In genomic region chr17:5429090-5429771, GRCm38 (mm10) we compare ENCODE assay signal across 8 mouse cellular contexts. TPM values are rescaled to one million over a fixed set of nuclear protein-coding genes. Genes with fewer than 3 reads are reported as not detected.
DNase-seq lines count a peak whose midpoint lies in the region; ATAC-seq and TF ChIP-seq lines count a peak whose summit lies in the region.

No protein-coding gene starts in this region.

- peaks cover 23% of the 10 kb centered on the region for H3K36me3 ChIP-seq in C2C12 (ENCODE audit: control insufficient read depth, insufficient read depth)
- H3K36me3 ChIP-seq in heart, embryonic 10.5 days = peaks cover 31% of the 10 kb centered on the region
- peaks cover 53% of the 10 kb centered on the region for H3K36me3 ChIP-seq in kidney, embryonic 15.5 days
- H3K36me3 ChIP-seq in stomach, embryonic 14.5 days (ENCODE audit: control insufficient read depth, insufficient read depth, low read length) = peaks cover 21% of the 10 kb centered on the region

- 60% methylated on average over 10 of the region's 10 CpGs for WGBS in heart, embryonic 10.5 days
- WGBS in kidney, embryonic 15.5 days = 59% methylated on average over 10 of the region's 10 CpGs
- WGBS in stomach, embryonic 14.5 days = 59% methylated on average over 10 of the region's 10 CpGs

- no peak overlapping the region for H3K4me2 ChIP-seq in kidney, embryonic 15.5 days
- no peak overlapping the region for H3K4me2 ChIP-seq in stomach, embryonic 14.5 days (replicated peaks; ENCODE audit: low read depth, low read length)

- no peak overlapping the region for H3ac ChIP-seq in C2C12 (ENCODE audit: control insufficient read depth, insufficient read length, low read depth)

- no peak overlapping the region for H3K9ac ChIP-seq in kidney, embryonic 15.5 days
- no peak overlapping the region for H3K9ac ChIP-seq in stomach, embryonic 14.5 days (replicated peaks; ENCODE audit: low read depth, low read length)

- no peak overlapping the region for H3K27ac ChIP-seq in bone marrow macrophage, adult 2 months (ENCODE audit: insufficient read depth, low read depth, low read length)
- no peak overlapping the region for H3K27ac ChIP-seq in embryonic fibroblast, embryonic 13.5 days (ENCODE audit: insufficient read depth, low read length)
- no peak overlapping the region for H3K27ac ChIP-seq in heart, embryonic 10.5 days
- H3K27ac ChIP-seq in kidney, embryonic 15.5 days = no peak overlapping the region
- no peak overlapping the region for H3K27ac ChIP-seq in stomach, embryonic 14.5 days (ENCODE audit: low read length)

- TF ChIP-seq POLR2A in bone marrow macrophage, adult 2 months (IDR thresholded peaks at IDR 0.05; ENCODE audit: borderline replicate concordance, low read depth, low read length) = no peak
- no peak for TF ChIP-seq POLR2A in embryonic fibroblast, embryonic 13.5 days (IDR thresholded peaks at IDR 0.05; ENCODE audit: low read depth, low read length)

- no peaks in the 10 kb centered on the region for H3K27me3 ChIP-seq in C2C12 (ENCODE audit: control insufficient read depth, insufficient read depth, insufficient read length)
- no peaks in the 10 kb centered on the region for H3K27me3 ChIP-seq in heart, embryonic 10.5 days (ENCODE audit: insufficient read depth, poor library complexity, severe bottlenecking)
- H3K27me3 ChIP-seq in kidney, embryonic 15.5 days = no peaks in the 10 kb centered on the region
- H3K27me3 ChIP-seq in stomach, embryonic 14.5 days (ENCODE audit: control insufficient read depth, insufficient read depth, low read length) = no peaks in the 10 kb centered on the region

- peaks cover 4% of the 10 kb centered on the region; the same call in 1 of the 2 replicates for H3K4me1 ChIP-seq in bone marrow macrophage, adult 2 months (ENCODE audit: control insufficient read depth, insufficient read depth, low read length)
- no peaks in the 10 kb centered on the region for H3K4me1 ChIP-seq in embryonic fibroblast, embryonic 13.5 days (ENCODE audit: control insufficient read depth, insufficient read depth, low read length)
- H3K4me1 ChIP-seq in heart, embryonic 10.5 days = peaks cover 14% of the 10 kb centered on the region
- H3K4me1 ChIP-seq in kidney, embryonic 15.5 days = no peaks in the 10 kb centered on the region
- H3K4me1 ChIP-seq in stomach, embryonic 14.5 days (ENCODE audit: control insufficient read depth, insufficient read depth, low read length) = no peaks in the 10 kb centered on the region

- no peaks in the 10 kb centered on the region for H3K79me2 ChIP-seq in C2C12 (ENCODE audit: control insufficient read depth, insufficient read depth)

- H3K79me3 ChIP-seq in C2C12 (ENCODE audit: low read depth) = no peaks in the 10 kb centered on the region

- ATAC-seq in kidney, embryonic 15.5 days (replicated peaks; ENCODE audit: low FRiP score) = peak; percentile 73
- ATAC-seq in stomach, embryonic 14.5 days (ENCODE audit: insufficient number of reproducible peaks, insufficient read depth, low FRiP score, low read depth) = peak; percentile 53

- TF ChIP-seq CTCF in C2C12 (IDR thresholded peaks at IDR 0.05; ENCODE audit: control insufficient read depth, insufficient read depth, insufficient read length) = peak; percentile 88
- TF ChIP-seq CTCF in bone marrow macrophage, adult 2 months (IDR thresholded peaks at IDR 0.05; ENCODE audit: low read depth, low read length) = peak; percentile 83
- TF ChIP-seq CTCF in embryonic fibroblast, embryonic 13.5 days (IDR thresholded peaks at IDR 0.05; ENCODE audit: borderline replicate concordance, insufficient read depth, low read length) = peak; percentile 78

- DNase-seq in heart, embryonic 10.5 days (ENCODE audit: low spot score) = peak; percentile 94
- peak; percentile 92 for DNase-seq in liver
- DNase-seq in naive thymus-derived CD4-positive, alpha-beta T cell, adult 2 months (ENCODE audit: low read depth) = peak; percentile 95

- no peaks in the 10 kb centered on the region for H3K9me3 ChIP-seq in heart, embryonic 10.5 days
- H3K9me3 ChIP-seq in kidney, embryonic 15.5 days (replicated peaks) = no peaks in the 10 kb centered on the region
- no peaks in the 10 kb centered on the region for H3K9me3 ChIP-seq in stomach, embryonic 14.5 days (ENCODE audit: control insufficient read depth, low read depth, low read length)

- no peak overlapping the region for H3K4me3 ChIP-seq in C2C12 (ENCODE audit: insufficient read depth, poor library complexity, severe bottlenecking)
- no peak overlapping the region for H3K4me3 ChIP-seq in bone marrow macrophage, adult 2 months (ENCODE audit: insufficient read depth, low read length)
- H3K4me3 ChIP-seq in embryonic fibroblast, embryonic 13.5 days (ENCODE audit: insufficient read depth, low read length) = no peak overlapping the region
- H3K4me3 ChIP-seq in heart, embryonic 10.5 days = no peak overlapping the region
- no peak overlapping the region for H3K4me3 ChIP-seq in kidney, embryonic 15.5 days (replicated peaks)
- H3K4me3 ChIP-seq in stomach, embryonic 14.5 days (ENCODE audit: low read depth, low read length) = no peak overlapping the region

TF ChIP-seq in C2C12, 6 proteins besides CTCF, POLR2A, EP300 and RAD21:
- no peak for TF ChIP-seq MYOD1 (IDR thresholded peaks at IDR 0.05; ENCODE audit: control insufficient read depth, insufficient read length, low read depth)
- no peak for TF ChIP-seq MYOG (IDR thresholded peaks at IDR 0.05; ENCODE audit: control insufficient read depth, extremely low read depth, insufficient read length)
- TF ChIP-seq FOSL1 (IDR thresholded peaks at IDR 0.05; ENCODE audit: insufficient read depth, low read length, poor library complexity, severe bottlenecking) = no peak
- TF ChIP-seq MAX (IDR thresholded peaks at IDR 0.05) = no peak
- TF ChIP-seq USF1 (IDR thresholded peaks at IDR 0.05; ENCODE audit: low read depth) = no peak
- TF ChIP-seq CEBPB (IDR thresholded peaks at IDR 0.05; ENCODE audit: low read depth) = no peak

RNA-seq across cellular contexts. Expression of gene Ldhal6b, which starts 10.7 kb away (rescaled TPM):
- not detected for polyA plus RNA-seq in C2C12 (2012; fragmentation: generic; extraction: Trizol)
- polyA plus RNA-seq in bone marrow macrophage, adult 2 months (2012; ENCODE audit: insufficient read depth, insufficient read length, missing spikeins) = 0.56 and 1.4 TPM in 2 replicates
- polyA plus RNA-seq in embryonic fibroblast, embryonic 13.5 days (2011; ENCODE audit: insufficient read length, low read depth, missing spikeins) = 0.35 and 0.68 TPM in 2 replicates
- polyA plus RNA-seq in heart, embryonic 10.5 days (2016; fragmentation: Nextera tagmentation; extraction: Ambion mirVana) = not detected in 2 replicates
- polyA plus RNA-seq in kidney, embryonic 15.5 days (2015; fragmentation: Nextera tagmentation; extraction: Ambion mirVana) = not detected in 2 replicates
- not detected in 2 replicates for polyA plus RNA-seq in stomach, embryonic 14.5 days (2014; fragmentation: Nextera tagmentation; extraction: Ambion mirVana)

RNA-seq across cellular contexts. Expression of gene Tmem242, which starts 10.8 kb away (rescaled TPM):
- polyA plus RNA-seq in C2C12 (2012; fragmentation: generic; extraction: Trizol) = 67.8 TPM
- 72.7 and 74.3 TPM in 2 replicates for polyA plus RNA-seq in bone marrow macrophage, adult 2 months (2012; ENCODE audit: insufficient read depth, insufficient read length, missing spikeins)
- 71.1 and 72.9 TPM in 2 replicates for polyA plus RNA-seq in embryonic fibroblast, embryonic 13.5 days (2011; ENCODE audit: insufficient read length, low read depth, missing spikeins)
- polyA plus RNA-seq in heart, embryonic 10.5 days (2016; fragmentation: Nextera tagmentation; extraction: Ambion mirVana) = 89.6 and 117 TPM in 2 replicates
- 139 and 140 TPM in 2 replicates for polyA plus RNA-seq in kidney, embryonic 15.5 days (2015; fragmentation: Nextera tagmentation; extraction: Ambion mirVana)
- 138 and 140 TPM in 2 replicates for polyA plus RNA-seq in stomach, embryonic 14.5 days (2014; fragmentation: Nextera tagmentation; extraction: Ambion mirVana)
